Mouse (Mus musculus): ENCODE measurements around the gene Cdr2l.

Cdr2l gene

DNA sequence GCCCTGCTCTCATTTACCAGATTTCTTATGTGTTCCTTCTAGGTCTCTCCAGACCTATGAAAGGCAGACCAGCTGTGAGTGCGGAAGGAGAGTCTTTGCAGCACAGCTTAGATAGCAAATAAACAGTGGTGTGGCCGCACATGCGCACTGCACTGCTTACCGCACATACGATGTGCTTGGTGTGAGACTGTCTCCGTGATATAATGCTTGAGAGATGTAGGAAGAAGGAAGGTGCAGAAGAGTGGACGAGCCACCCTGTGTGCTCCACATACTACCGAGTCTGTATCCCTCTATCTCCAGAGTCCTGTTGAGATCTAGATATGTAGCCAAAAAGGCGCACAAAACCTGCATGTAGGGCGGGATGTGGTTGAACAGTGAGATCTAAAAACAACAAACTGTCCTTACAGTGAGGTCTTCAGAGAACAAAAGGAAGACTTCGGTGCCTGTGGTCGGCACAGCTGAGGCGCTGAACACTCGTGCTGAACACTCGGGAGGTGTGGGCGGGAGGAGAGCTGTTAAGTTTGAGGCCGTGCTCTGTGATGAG lies 25.2 kb downstream of the Cdr2l start:
- no peak for DNase-seq (ENCODE audit: low spot score in 2 of 2)

DNA sequence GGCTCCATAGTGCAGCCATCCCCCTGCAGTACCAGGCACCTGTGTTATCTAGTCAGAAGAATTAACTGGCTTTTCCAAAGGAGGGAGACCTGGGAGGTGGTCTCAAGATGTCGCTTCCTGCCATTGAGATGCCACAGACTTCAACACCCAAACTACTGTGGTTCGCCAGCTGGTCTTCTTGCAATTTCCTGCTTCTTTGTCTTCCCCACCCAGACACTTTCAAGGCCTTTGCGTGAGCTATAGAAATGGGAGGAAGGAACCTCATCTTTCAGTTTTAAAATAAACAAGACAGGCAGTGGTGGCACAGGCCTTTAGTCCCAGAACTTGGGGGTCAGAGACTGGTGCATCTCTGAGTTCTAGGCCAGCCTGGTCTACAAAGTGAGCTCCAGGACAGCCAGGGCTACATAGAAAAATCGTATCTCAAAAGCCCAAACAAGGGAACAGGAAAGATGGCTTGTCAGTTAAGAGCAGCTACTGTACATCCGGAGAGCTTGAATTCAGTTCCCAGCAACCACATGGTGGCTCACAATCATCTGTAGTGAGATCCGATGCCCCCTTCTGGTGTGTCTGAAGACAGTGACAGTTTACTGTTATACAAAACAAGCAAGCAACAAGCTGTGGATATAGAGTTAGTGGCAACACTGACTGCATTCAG lies 26.7 kb downstream of the Cdr2l start:
- no peak for DNase-seq (ENCODE audit: low spot score in 2 of 2)

DNA sequence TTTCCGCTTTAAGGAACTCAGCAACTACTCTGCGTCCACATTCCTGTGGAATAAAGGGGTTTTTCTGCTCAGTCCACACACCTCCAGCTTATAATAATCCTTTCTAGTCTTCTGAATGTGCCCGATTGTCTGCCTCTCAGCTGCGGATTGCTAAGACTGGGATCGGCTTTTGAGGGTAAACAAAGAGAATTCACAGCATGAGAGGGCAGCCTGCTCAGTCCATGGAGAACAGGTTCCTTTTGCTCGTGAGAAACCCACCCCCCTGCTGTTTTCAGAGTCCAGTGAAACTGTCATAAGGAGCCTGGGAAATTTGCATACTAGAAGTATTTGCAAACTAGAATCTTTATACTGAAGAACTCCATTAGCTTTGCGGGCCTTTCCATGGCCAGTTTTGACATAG lies 27.8 kb downstream of the Cdr2l start:
- no peak for DNase-seq (ENCODE audit: low spot score in 2 of 2)

- peak; percentile 86 to 95 for DNase-seq (ENCODE audit: low spot score in 2 of 2)
Observed at GRCm38 (mm10) chr11:115419531-115420237, 38.0 kb downstream of the Cdr2l start, which contains the start of the genes Atp5h and Kctd2. Atp5h (minus strand) TSS chr11:115419962. Kctd2 (plus strand) TSS chr11:115420128.

- DNase-seq (ENCODE audit: low spot score in 2 of 2), result peak in 1 of 2 experiments; percentile 69
Observed at GRCm38 (mm10) chr11:115420336-115421190, 38.8 kb downstream of the Cdr2l start.

GRCm38 (mm10) chr11:115421328-115421727 lies 39.6 kb downstream of the Cdr2l start:
- no peak for DNase-seq (ENCODE audit: low spot score in 2 of 2)

DNA sequence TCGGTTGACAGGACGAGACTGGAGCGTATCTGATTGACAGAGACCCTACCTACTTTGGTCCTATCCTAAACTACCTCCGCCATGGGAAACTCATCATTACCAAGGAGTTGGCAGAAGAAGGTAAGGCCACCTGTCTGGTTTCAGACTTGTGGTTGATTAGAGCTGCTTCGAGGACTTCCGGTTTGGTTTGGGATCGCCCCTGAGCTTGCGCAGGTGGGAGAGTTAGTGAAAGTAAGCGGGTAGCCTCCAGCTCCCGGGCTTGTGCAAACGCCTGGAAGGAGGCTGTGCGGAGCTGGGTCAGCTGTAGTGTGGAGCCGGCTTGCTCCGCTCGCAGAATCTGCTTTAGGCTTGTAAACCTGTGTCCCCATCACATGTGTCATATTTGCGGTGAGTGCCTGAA lies 40.3 kb downstream of the Cdr2l start:
- DNase-seq (ENCODE audit: low spot score in 2 of 2), result no peak

DNA sequence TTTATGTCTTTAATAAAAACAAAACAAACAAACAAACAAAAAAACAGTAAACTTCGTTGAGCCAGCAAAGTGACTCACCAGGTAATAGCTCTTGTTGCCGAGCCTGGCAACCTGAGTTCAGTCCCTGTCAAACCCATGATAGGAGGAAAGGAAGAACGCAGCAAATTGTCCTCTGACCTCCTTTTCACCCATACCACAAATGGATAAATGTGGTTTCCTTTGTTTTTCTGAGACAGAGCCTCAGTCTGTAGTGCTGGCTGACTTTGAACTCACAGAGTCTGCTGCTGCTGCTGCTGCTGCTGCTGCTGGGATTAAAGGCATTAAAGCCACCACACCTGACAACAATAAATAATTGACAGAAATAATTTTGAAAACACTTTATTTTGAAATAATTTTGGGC lies 41.4 kb downstream of the Cdr2l start:
- DNase-seq (ENCODE audit: low spot score in 2 of 2), result no peak

GRCm38 (mm10) chr11:115424666-115425065 lies 43.0 kb downstream of the Cdr2l start:
- DNase-seq (ENCODE audit: low spot score in 2 of 2), result no peak

DNA sequence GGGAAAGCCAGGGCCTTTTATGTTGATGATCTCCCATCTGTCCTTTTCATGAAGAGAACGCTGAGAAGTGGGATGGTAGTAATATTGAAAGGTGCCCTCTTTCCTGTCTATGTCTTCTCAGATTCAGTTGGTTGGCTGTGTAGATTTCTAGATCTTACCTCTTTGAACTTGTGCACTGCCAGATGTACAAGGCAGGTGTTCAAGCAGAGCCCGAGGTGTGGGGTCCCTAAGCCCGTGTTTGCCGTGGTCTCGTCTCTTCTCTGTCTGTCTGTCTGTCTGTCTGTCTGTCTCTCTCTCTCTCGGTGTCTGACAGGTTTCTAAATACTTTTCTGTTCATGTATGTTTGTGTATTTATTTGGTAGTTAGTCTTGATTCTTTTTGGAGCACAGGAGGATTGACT lies 44.0 kb downstream of the Cdr2l start:
- DNase-seq (ENCODE audit: low spot score in 2 of 2), result no peak

GRCm38 (mm10) chr11:115427482-115428331 lies 46.0 kb downstream of the Cdr2l start:
- DNase-seq (ENCODE audit: low spot score in 2 of 2), result peak in 1 of 2 experiments; percentile 73

DNA sequence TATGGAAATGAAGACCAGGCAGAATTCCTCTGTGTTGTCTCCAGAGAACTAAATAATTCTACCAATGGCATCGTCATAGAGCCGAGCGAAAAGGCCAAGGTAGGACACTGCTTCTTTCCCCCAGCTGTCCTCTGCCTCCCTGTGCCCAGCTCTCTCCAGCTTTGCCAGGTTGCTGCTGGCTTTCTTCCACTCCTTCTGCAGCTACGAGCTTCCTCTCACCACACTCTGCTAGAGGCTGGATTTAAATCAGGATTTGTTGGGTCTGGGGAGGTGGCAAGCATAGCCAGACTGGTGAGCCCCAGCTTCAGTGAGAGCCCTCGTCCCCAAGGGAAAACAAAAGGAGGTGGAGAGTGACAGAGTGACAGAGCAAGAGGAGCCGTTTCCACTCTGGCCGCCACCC lies 47.6 kb downstream of the Cdr2l start:
- DNase-seq (ENCODE audit: low spot score in 2 of 2), result no peak

- DNase-seq (ENCODE audit: low spot score in 2 of 2), result no peak
Observed at GRCm38 (mm10) chr11:115430561-115430960, 48.8 kb downstream of the Cdr2l start.

- DNase-seq (ENCODE audit: low spot score in 2 of 2), result no peak
Observed at GRCm38 (mm10) chr11:115432814-115433213, 51.1 kb downstream of the Cdr2l start.

DNA sequence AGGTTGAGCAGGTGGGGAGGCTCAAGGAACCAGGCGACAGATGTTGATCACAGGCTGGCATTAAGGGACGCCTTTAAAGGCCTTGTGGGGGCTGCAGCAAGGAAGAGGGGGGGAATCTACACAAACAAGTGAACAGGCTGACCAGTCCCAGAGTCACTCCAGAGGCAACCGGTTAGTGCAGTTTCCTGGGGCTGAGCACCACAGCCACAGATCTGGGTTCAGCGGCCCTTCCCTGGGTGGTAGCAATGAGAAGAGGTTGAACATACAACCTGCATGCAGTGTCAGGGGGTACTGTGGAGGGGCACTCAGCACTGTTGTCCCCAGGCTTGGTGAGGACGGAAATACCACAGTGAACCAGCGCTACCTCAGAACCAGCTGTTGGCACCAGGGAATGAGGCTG lies 51.6 kb downstream of the Cdr2l start:
- no peak for DNase-seq (ENCODE audit: low spot score in 2 of 2)

GRCm38 (mm10) chr11:115435596-115436337 lies 54.1 kb downstream of the Cdr2l start:
- DNase-seq (ENCODE audit: low spot score in 2 of 2), result peak in 1 of 2 experiments; percentile 30

DNA sequence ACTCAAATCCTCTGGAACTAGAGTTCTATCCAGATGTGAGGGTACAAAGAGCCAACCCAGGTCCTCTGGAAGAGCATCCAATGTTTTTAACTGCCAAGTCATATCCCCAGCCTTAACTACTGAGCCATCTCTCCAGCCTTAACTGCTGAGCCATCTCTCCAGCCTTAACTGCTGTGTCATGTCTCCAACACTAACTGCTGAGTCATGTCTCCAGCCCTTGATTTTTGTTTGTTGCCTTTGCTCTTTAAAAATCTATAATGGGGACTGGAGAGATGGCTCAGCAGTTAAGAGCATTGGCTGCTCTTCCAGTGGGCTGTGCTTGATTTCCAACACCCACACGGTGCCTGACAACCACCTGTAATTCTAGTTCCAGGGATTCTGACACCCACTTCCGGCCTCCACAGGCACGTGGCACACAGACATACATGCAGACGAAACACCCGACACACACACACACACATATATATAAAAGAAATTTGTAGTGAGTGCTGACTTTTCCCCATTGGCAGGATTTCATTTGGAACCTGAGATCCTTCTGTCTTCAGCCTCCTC lies 55.9 kb downstream of the Cdr2l start:
- DNase-seq (ENCODE audit: low spot score in 2 of 2), result no peak

DNA sequence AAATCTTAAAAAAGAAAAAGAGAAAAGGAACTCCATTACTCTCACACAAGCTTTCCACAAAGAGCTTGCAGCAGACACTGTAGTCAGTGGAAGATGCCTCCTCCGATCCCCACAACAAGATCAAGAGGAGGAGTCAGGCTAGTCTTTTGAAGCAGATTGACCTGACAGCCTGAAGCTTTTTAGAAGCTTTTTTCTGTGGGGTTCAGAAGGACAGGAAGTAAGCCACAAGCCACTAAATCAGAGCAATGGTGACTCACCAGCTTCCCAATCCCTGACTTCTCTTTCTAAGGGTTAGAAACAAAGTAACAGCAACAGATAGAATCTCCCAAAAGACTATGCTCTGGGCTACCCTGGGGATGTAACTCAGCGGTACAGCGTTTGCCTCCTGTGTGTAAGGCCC lies 57.6 kb downstream of the Cdr2l start:
- no peak for DNase-seq (ENCODE audit: low spot score in 2 of 2)

DNA sequence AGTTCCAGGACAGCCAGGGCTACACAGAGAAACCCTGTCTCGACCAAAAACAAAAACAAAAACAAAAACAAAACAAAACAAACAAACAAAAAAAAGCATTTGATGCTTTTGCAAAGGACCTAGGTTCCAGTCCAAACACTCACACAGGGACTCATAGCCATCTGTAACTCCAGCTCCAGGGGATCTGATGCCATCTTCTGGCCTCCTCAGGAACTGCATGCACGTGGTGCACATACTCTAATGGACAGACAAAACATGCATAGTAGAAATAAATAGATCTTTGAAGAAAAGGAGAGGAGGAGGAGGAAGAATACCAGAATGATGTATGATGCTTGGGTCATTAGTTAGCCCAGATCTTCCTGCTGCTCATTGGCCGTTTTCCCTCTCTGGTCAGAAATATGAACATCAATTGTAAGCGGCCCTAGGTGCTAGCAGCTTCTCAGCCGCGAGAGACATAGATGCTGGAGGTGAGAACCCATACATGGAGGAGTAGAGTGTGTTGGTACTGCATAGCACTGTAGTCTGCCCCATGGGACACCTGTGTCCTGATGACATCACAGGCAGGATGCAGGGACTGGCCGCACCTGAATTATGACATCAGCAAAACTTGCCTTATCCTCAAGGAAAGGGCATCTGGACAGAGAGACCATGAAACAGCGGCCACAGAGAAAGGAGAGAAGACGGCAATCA lies 58.3 kb downstream of the Cdr2l start, which contains the start of gene Trim80:
Gene Trim80, plus strand, starts transcription at position 640 of the 690 bp plus-strand sequence.
- DNase-seq (ENCODE audit: low spot score in 2 of 2), result no peak
